Comparison of ENCODE assay signal across 20 mouse cellular contexts in genomic region chr6:38676723-38677122, GRCm38 (mm10). TPM values are rescaled to one million over a fixed set of nuclear protein-coding genes. Genes with fewer than 3 reads are reported as not detected.
A peak's percentile ranks its signal among the peaks of the same experiment; 100 is the strongest.
DNase-seq lines count a peak whose midpoint lies in the region; ATAC-seq and TF ChIP-seq lines count a peak whose summit lies in the region.
"Had no signal": no experiment of that assay in that cellular context is flagged by ENCODE, and none has a peak within 500 bp of the region (broad histone marks: within the 10 kb centered on the region; RNA-seq: fewer than 3 reads in every experiment).

No protein-coding gene starts in this region.

- no peak overlapping the region for H3K9ac ChIP-seq in intestine, embryonic 15.5 days
- no peak overlapping the region for H3K9ac ChIP-seq in intestine, embryonic 16.5 days (ENCODE audit: low read depth, low read length)
- peak overlapping the region; percentile 75 for H3K9ac ChIP-seq in MEL (ENCODE audit: control insufficient read depth, low read depth, low read length, poor library complexity, severe bottlenecking)
- H3K9ac ChIP-seq in liver, embryonic 14.5 days (replicated peaks): no peak overlapping the region
- H3K9ac ChIP-seq: neural tube, embryonic 12.5 days; stomach, embryonic 15.5 days had no signal

- DNase-seq in heart, embryonic 10.5 days (ENCODE audit: low spot score): no peak
- DNase-seq in heart, adult 8-10 months (ENCODE audit: low spot score): no peak
- DNase-seq in MEL (ENCODE audit: low read depth, low spot score): peak; percentile 82
- no peak for DNase-seq in liver, embryonic 14.5 days (ENCODE audit: low read depth in 3 of 3, low spot score in 3 of 3)
- DNase-seq in neural tube, embryonic 10.5 days (ENCODE audit: extremely low spot score, low spot score): no peak
- DNase-seq in right cerebral cortex, postnatal 36 days (ENCODE audit: low spot score in 2 of 2): no peak
- DNase-seq: adrenal gland, postnatal 36 days; cerebellum, adult 8-10 months; gastrocnemius, adult 2 months; lung, postnatal 14 days; thymus, postnatal 14 days had no signal

- H3K9me3 ChIP-seq in heart, embryonic 10.5 days: no peaks in the 10 kb centered on the region
- H3K9me3 ChIP-seq in intestine, embryonic 15.5 days: no peaks in the 10 kb centered on the region
- no peaks in the 10 kb centered on the region for H3K9me3 ChIP-seq in intestine, embryonic 16.5 days (ENCODE audit: control insufficient read depth, low read length)
- H3K9me3 ChIP-seq in MEL (replicated peaks; ENCODE audit: insufficient read depth, low read length): no peaks in the 10 kb centered on the region
- H3K9me3 ChIP-seq in liver, embryonic 14.5 days (ENCODE audit: control insufficient read depth, low read length): no peaks in the 10 kb centered on the region
- H3K9me3 ChIP-seq: limb, embryonic 10.5 days; neural tube, embryonic 12.5 days; stomach, embryonic 15.5 days had no signal

- TF ChIP-seq EP300 in MEL (IDR thresholded peaks at IDR 0.05; ENCODE audit: low read depth in 1 of 2, low read length in 2 of 2): no peak
- TF ChIP-seq EP300 in liver, embryonic 14.5 days (IDR thresholded peaks at IDR 0.05; ENCODE audit: low read depth): no peak

- TF ChIP-seq POLR2A in MEL (IDR thresholded peaks at IDR 0.05; ENCODE audit: control insufficient read depth in 1 of 2, insufficient read depth in 1 of 2, low read depth in 1 of 2, low read length in 2 of 2, poor library complexity in 1 of 2): peak; percentile 31 to 49; a peak in 2 of 4 replicates

- ATAC-seq in intestine, embryonic 15.5 days: no peak
- no peak for ATAC-seq in intestine, embryonic 16.5 days
- no peak for ATAC-seq in liver, embryonic 14.5 days (ENCODE audit: insufficient read depth)
- ATAC-seq: CD4-positive, CD25-positive, alpha-beta regulatory T cell, adult 4 months; Patski had no signal

- no peak for TF ChIP-seq CTCF in MEL (IDR thresholded peaks at IDR 0.05 in 2 of 3, conservative IDR thresholded peaks at IDR 0.05 in 1 of 3; ENCODE audit: control insufficient read depth in 1 of 3, insufficient read depth in 1 of 3, low read depth in 2 of 3, low read length in 3 of 3, poor library complexity in 1 of 3, severe bottlenecking in 1 of 3)
- no peak for TF ChIP-seq CTCF in liver, embryonic 14.5 days (IDR thresholded peaks at IDR 0.05; ENCODE audit: low read depth)

- no peaks in the 10 kb centered on the region for H3K36me3 ChIP-seq in heart, embryonic 10.5 days
- no peaks in the 10 kb centered on the region for H3K36me3 ChIP-seq in intestine, embryonic 15.5 days
- H3K36me3 ChIP-seq in intestine, embryonic 16.5 days (ENCODE audit: control insufficient read depth, insufficient read depth, low read length): no peaks in the 10 kb centered on the region
- H3K36me3 ChIP-seq in MEL (ENCODE audit: control insufficient read depth in 1 of 2, insufficient read depth in 2 of 2, low read length in 2 of 2): peaks cover 0 to 5% of the 10 kb centered on the region in 2 experiments; a peak in 2 of 4 replicates
- H3K36me3 ChIP-seq in liver, embryonic 14.5 days (replicated peaks; ENCODE audit: control insufficient read depth, insufficient read depth, low read depth): no peaks in the 10 kb centered on the region
- H3K36me3 ChIP-seq: limb, embryonic 10.5 days; neural tube, embryonic 12.5 days; stomach, embryonic 15.5 days had no signal

- no peaks in the 10 kb centered on the region; the same call in 1 of the 2 replicates for H3K79me2 ChIP-seq in MEL (ENCODE audit: control insufficient read depth, insufficient read depth, low read length, poor library complexity)

- H3K4me1 ChIP-seq in heart, embryonic 10.5 days: peaks cover 13% of the 10 kb centered on the region
- H3K4me1 ChIP-seq in intestine, embryonic 15.5 days (replicated peaks): no peaks in the 10 kb centered on the region
- H3K4me1 ChIP-seq in intestine, embryonic 16.5 days (ENCODE audit: control insufficient read depth, insufficient read depth, low read length): no peaks in the 10 kb centered on the region
- H3K4me1 ChIP-seq in MEL (ENCODE audit: control insufficient read depth in 1 of 2, insufficient read depth in 2 of 2, low read length in 2 of 2): peaks cover 5 to 25% of the 10 kb centered on the region in 2 experiments
- peaks cover 3 to 8% of the 10 kb centered on the region in 2 experiments; a peak in 1 of 4 replicates for H3K4me1 ChIP-seq in liver, embryonic 14.5 days (replicated peaks; ENCODE audit: control insufficient read depth in 2 of 2, insufficient read depth in 2 of 2, low read length in 1 of 2)
- H3K4me1 ChIP-seq: neural tube, embryonic 12.5 days; stomach, embryonic 15.5 days had no signal

- no peak for TF ChIP-seq RAD21 in MEL (IDR thresholded peaks at IDR 0.05; ENCODE audit: low read depth, low read length)

- 0 out of 2 replicates have a peak, but pooled peaks cover 14% of the 10 kb centered on the region for H3K27me3 ChIP-seq in heart, embryonic 10.5 days (ENCODE audit: insufficient read depth, poor library complexity, severe bottlenecking)
- H3K27me3 ChIP-seq in intestine, embryonic 15.5 days (replicated peaks): no peaks in the 10 kb centered on the region
- H3K27me3 ChIP-seq in intestine, embryonic 16.5 days (replicated peaks; ENCODE audit: control insufficient read depth, insufficient read depth, low read length): 0 out of 2 replicates have a peak, but pooled peaks cover 3% of the 10 kb centered on the region
- no peaks in the 10 kb centered on the region for H3K27me3 ChIP-seq in MEL (ENCODE audit: control insufficient read depth in 1 of 2, insufficient read depth in 2 of 2, low read length in 2 of 2)
- no peaks in the 10 kb centered on the region for H3K27me3 ChIP-seq in liver, embryonic 14.5 days (ENCODE audit: control insufficient read depth, insufficient read depth, low read length)
- H3K27me3 ChIP-seq: neural tube, embryonic 12.5 days; Patski; stomach, embryonic 15.5 days had no signal

- 75% methylated on average over 14 of the region's 14 CpGs for WGBS in heart, embryonic 10.5 days
- WGBS in intestine, embryonic 15.5 days: 74% methylated on average over 14 of the region's 14 CpGs
- 74% methylated on average over 14 of the region's 14 CpGs for WGBS in intestine, embryonic 16.5 days
- WGBS in liver, embryonic 14.5 days (ENCODE audit: insufficient replicate concordance): 59% methylated on average over 14 of the region's 14 CpGs

- peak overlapping the region; percentile 18; the same call in 1 of the 2 replicates for H3K27ac ChIP-seq in heart, embryonic 10.5 days
- no peak overlapping the region for H3K27ac ChIP-seq in intestine, embryonic 15.5 days
- H3K27ac ChIP-seq in intestine, embryonic 16.5 days (ENCODE audit: low read length): no peak overlapping the region
- peak overlapping the region; percentile 84 for H3K27ac ChIP-seq in MEL (ENCODE audit: control insufficient read depth, low read depth, low read length)
- H3K27ac ChIP-seq in liver, embryonic 14.5 days: no peak overlapping the region
- H3K27ac ChIP-seq: gastrocnemius, adult 2 months; limb, embryonic 10.5 days; neural tube, embryonic 12.5 days; stomach, embryonic 15.5 days had no signal

- 0 out of 2 replicates have a peak overlapping the region, but pooled peaks have one; percentile 6 for H3K4me2 ChIP-seq in intestine, embryonic 15.5 days (replicated peaks)
- H3K4me2 ChIP-seq in intestine, embryonic 16.5 days (ENCODE audit: low read depth, low read length): no peak overlapping the region
- H3K4me2 ChIP-seq in liver, embryonic 14.5 days (ENCODE audit: low read depth): 0 out of 2 replicates have a peak overlapping the region, but pooled peaks have one; percentile 0
- H3K4me2 ChIP-seq: neural tube, embryonic 12.5 days; stomach, embryonic 15.5 days had no signal

- peak overlapping the region; percentile 6; the same call in 1 of the 2 replicates for H3K4me3 ChIP-seq in heart, embryonic 10.5 days
- H3K4me3 ChIP-seq in intestine, embryonic 15.5 days (replicated peaks): no peak overlapping the region
- no peak overlapping the region for H3K4me3 ChIP-seq in intestine, embryonic 16.5 days (ENCODE audit: low read length)
- H3K4me3 ChIP-seq in MEL (ENCODE audit: control insufficient read depth in 1 of 2, insufficient read depth in 1 of 2, low read depth in 2 of 2, low read length in 2 of 2): peak overlapping the region; percentile 52 to 63
- no peak overlapping the region for H3K4me3 ChIP-seq in liver, embryonic 14.5 days (ENCODE audit: insufficient read depth in 1 of 2, low read depth in 2 of 2, low read length in 2 of 2)
- H3K4me3 ChIP-seq: gastrocnemius, adult 2 months; limb, embryonic 10.5 days; megakaryocyte, embryonic 14.5 days; neural tube, embryonic 12.5 days; stomach, embryonic 15.5 days had no signal

TF ChIP-seq in MEL, 35 proteins besides CTCF, POLR2A, EP300 and RAD21 (continues in another document):
- TF ChIP-seq NRF1 (IDR thresholded peaks at IDR 0.05; ENCODE audit: insufficient read depth, low read depth, low read length, poor library complexity, severe bottlenecking): no peak
- TF ChIP-seq MYC (IDR thresholded peaks at IDR 0.05; ENCODE audit: low read depth, low read length): peak; percentile 98
- peak; percentile 83 for TF ChIP-seq USF1 (IDR thresholded peaks at IDR 0.05; ENCODE audit: low read depth, low read length)
- TF ChIP-seq TAL1 (IDR thresholded peaks at IDR 0.05; ENCODE audit: low read length): no peak
- no peak for TF ChIP-seq MAZ (IDR thresholded peaks at IDR 0.05; ENCODE audit: low read depth, low read length)

RNA-seq across cellular contexts. Expression of gene Clec2l, which starts 13.9 kb away (rescaled TPM):
- 0.50 and 1.5 TPM in 2 replicates for polyA plus RNA-seq in heart, embryonic 10.5 days (2016; fragmentation: Nextera tagmentation; extraction: Ambion mirVana)
- total RNA-seq in heart, adult 8-10 months (2022): 1 to 10 TPM; 1.0 to 2.2 (median 1.4) TPM
- 1.3 and 2.0 TPM in 2 replicates for polyA plus RNA-seq in intestine, embryonic 15.5 days (2015; fragmentation: Nextera tagmentation; extraction: Ambion mirVana)
- 0.61 and 0.93 TPM in 2 replicates for polyA plus RNA-seq in intestine, embryonic 16.5 days (2015; fragmentation: Nextera tagmentation; extraction: Ambion mirVana)
- total RNA-seq in MEL (2012; rRNA removed): 5.3 and 6.0 TPM in 2 replicates
- polyA plus RNA-seq in MEL (2012; ENCODE audit: insufficient read depth in 1 of 2, insufficient read length in 2 of 2, low read depth in 1 of 2, low replicate concordance in 2 of 2, missing spikeins in 1 of 2): 10 to 100 TPM in 1 of 2 experiments, not detected in 1; 10.4 TPM
- 0.09 and 0.13 TPM in 2 replicates for polyA plus RNA-seq in liver, embryonic 14.5 days (2012; rRNA removed)
- not detected in 2 replicates for polyA plus RNA-seq in liver, embryonic 14.5 days (2014; fragmentation: Nextera tagmentation; extraction: Ambion mirVana)
- polyA plus RNA-seq: CD4-positive, CD25-positive, alpha-beta regulatory T cell, adult 4 months; liver, embryonic 16.5 days had no signal

RNA-seq across cellular contexts. Expression of gene Klrg2, which starts 39.7 kb away (rescaled TPM):
- 0.10 TPM in 1 of 2 replicates, not detected in the other for polyA plus RNA-seq in heart, embryonic 10.5 days (2016; fragmentation: Nextera tagmentation; extraction: Ambion mirVana)
- under 1 TPM; 0.19 to 0.65 (median 0.46) TPM for total RNA-seq in heart, adult 8-10 months (2022)
- polyA plus RNA-seq in intestine, embryonic 15.5 days (2015; fragmentation: Nextera tagmentation; extraction: Ambion mirVana): 0.13 and 0.14 TPM in 2 replicates
- 0.10 and 0.26 TPM in 2 replicates for polyA plus RNA-seq in intestine, embryonic 16.5 days (2015; fragmentation: Nextera tagmentation; extraction: Ambion mirVana)
- total RNA-seq in MEL (2012; rRNA removed): 1.0 and 1.2 TPM in 2 replicates
- 1 to 10 TPM in 1 of 2 experiments, not detected in 1; 6.2 TPM for polyA plus RNA-seq in MEL (2012; ENCODE audit: insufficient read depth in 1 of 2, insufficient read length in 2 of 2, low read depth in 1 of 2, low replicate concordance in 2 of 2, missing spikeins in 1 of 2)
- polyA plus RNA-seq in liver, embryonic 14.5 days (2012; rRNA removed): 0.01 TPM in 2 replicates
- polyA plus RNA-seq in liver, embryonic 14.5 days (2014; fragmentation: Nextera tagmentation; extraction: Ambion mirVana): 0.08 TPM in 1 of 2 replicates, not detected in the other
- polyA plus RNA-seq: CD4-positive, CD25-positive, alpha-beta regulatory T cell, adult 4 months had no signal

Comparison
In these comparisons a context has a peak if more than half of its experiments do, and no peak if none do; other contexts are left out.
1. H3K27ac ChIP-seq: peak in heart, embryonic 10.5 days (single experiment) and MEL (single experiment); none in intestine, embryonic 15.5 days (single experiment), intestine, embryonic 16.5 days (single experiment) and liver, embryonic 14.5 days (single experiment).
2. H3K4me3 ChIP-seq: peak in heart, embryonic 10.5 days (single experiment) and MEL (2 of 2); none in intestine, embryonic 15.5 days (single experiment), intestine, embryonic 16.5 days (single experiment) and liver, embryonic 14.5 days (0 of 2).